Mouse (Mus musculus) brain, embryonic 14.5 days (tissue): ENCODE measurements around the gene Ksr2.

ENCODE experiments used
- CTCF ChIP-seq: fragments of 200-500 bp; IDR thresholded peaks from 2 replicates; pipeline ENCODE4 v1.5.1; 2012; ENCODE audit warnings: inconsistent platforms, mild to moderate bottlenecking, moderate library complexity, borderline replicate concordance; ENCODE audit not compliant: insufficient read depth, insufficient read length; ENCODE audit errors: extremely low read depth
- POLR2A ChIP-seq: fragments of 200-500 bp; IDR thresholded peaks from 2 replicates; pipeline ENCODE4 v1.6.1; 2012; ENCODE audit warnings: mild to moderate bottlenecking, inconsistent platforms, borderline replicate concordance; ENCODE audit not compliant: poor library complexity, insufficient read depth, insufficient read length, severe bottlenecking; ENCODE audit errors: extremely low read depth

DNA sequence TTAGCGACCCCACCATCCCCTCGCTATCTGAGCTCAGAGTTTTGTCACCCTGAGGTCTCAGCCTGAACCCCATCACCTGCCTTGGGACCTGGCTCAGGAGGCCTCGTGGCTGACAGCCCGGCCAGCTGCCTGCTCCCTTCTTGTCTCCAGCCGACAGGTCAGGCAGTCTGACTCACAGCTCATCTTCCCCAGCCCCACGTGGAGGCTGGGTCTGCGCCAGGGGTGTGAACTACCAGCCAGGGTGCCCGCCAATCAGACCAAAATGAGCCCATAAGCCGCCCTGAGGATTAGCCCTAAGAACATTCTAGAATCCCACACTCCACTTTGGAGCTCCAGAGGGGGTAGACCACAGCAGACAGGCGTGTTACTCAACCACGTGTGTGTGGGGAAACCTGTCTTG, 365.4 kb downstream of the Ksr2 start:
- no peak for TF ChIP-seq CTCF
- TF ChIP-seq POLR2A = no peak
